Mouse (Mus musculus) hindbrain, embryonic 14.5 days (tissue): ENCODE data around the gene Pde4c. TPM values are rescaled to one million over a fixed set of nuclear protein-coding genes. Genes with fewer than 3 reads are reported as not detected.

ENCODE experiments used
- ATAC-seq: fragments of 200-750 bp; cut with Nextera tagmentation; 2 replicates; pipeline ENCODE4 v1.8.0; 2017; ENCODE audit warnings: moderate number of reproducible peaks, mild to moderate bottlenecking, moderate TSS enrichment, moderate library complexity; ENCODE audit not compliant: low FRiP score
- DNase-seq: peaks from one replicate; pipeline ENCODE4 v3.0.0-alpha.2; 2015; ENCODE audit warnings: low spot score
- H3K27ac ChIP-seq: fragments of 300-500 bp; sonication (generic); 2 replicates; pipeline ENCODE4 v1.5.1; 2014; ENCODE audit warnings: mild to moderate bottlenecking, moderate library complexity
- H3K27me3 ChIP-seq: fragments of 300-500 bp; sonication (generic); 2 replicates; pipeline ENCODE4 v1.6.1; 2014; ENCODE audit warnings: mild to moderate bottlenecking, low read length, mixed read lengths; ENCODE audit not compliant: control insufficient read depth, insufficient read depth
- H3K36me3 ChIP-seq: fragments of 300-500 bp; sonication (generic); replicated peaks from 2 replicates; pipeline ENCODE4 v1.6.1; 2014; ENCODE audit not compliant: control insufficient read depth, insufficient read depth
- H3K4me1 ChIP-seq: fragments of 300-500 bp; sonication (generic); replicated peaks from 2 replicates; pipeline ENCODE4 v1.6.1; 2014; ENCODE audit warnings: antibody characterized with exemption, low read length, mixed read lengths; ENCODE audit not compliant: control insufficient read depth, insufficient read depth
- H3K4me2 ChIP-seq: fragments of 300-500 bp; sonication (generic); replicated peaks from 2 replicates; pipeline ENCODE4 v1.6.1; 2014; ENCODE audit warnings: mild to moderate bottlenecking, moderate library complexity
- H3K4me3 ChIP-seq: fragments of 300-500 bp; sonication (generic); replicated peaks from 2 replicates; pipeline ENCODE4 v1.5.1; 2014; ENCODE audit warnings: mild to moderate bottlenecking, low read length
- H3K9ac ChIP-seq: fragments of 300-500 bp; sonication (generic); 2 replicates; pipeline ENCODE4 v1.6.1; 2014
- H3K9me3 ChIP-seq: fragments of 300-500 bp; sonication (generic); 2 replicates; pipeline ENCODE4 v1.6.1; 2016; ENCODE audit warnings: low read length; ENCODE audit not compliant: control insufficient read depth
- WGBS: fragments of 180-500 bp; shearing (Covaris S2); extraction: QIAGEN DNeasy Blood & Tissue Kit; methylation state at CpG from one replicate; pipeline ENCODE4 v1.1.7; 2014; 5-methylcytosine and 5-hydroxymethylcytosine counted together
- microRNA-seq: library from miRNA; unstranded; fragments of <30 nt; microRNA quantifications from one replicate; pipeline ENCODE4, GENCODE M21; 2016
- polyA plus RNA-seq: library from polyadenylated mRNA; unstranded; fragments of >200 nt; fragmentation: Nextera tagmentation; extraction: Ambion mirVana; gene quantifications from 2 replicates; pipeline ENCODE4 v1.2.1, GENCODE M21; 2014

The Pde4c gene
- polyA plus RNA-seq, 1 experiment from 2014 or later: 0.32 TPM

DNA sequence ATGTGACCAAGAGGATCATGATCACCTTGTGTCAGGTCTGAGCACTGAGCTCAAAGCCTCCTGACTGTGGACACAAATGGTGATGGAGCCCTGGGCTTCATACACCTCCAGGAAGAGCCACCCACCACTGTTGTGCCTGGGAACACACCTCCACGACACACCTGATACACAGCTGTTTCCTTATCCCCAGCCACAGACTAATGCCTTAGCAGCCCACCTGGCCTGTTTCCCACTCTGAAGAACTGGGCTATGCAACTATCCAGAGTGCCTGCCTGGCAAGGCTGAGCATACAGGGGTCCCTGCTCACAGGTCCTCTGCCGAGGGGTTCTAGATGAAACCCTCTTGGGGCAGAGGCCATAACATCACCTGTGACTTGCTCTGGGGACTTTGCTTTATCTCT is 70.7 kb downstream of the Pde4c start:
- no peak overlapping the region for H3K9ac ChIP-seq
- ATAC-seq: no peak
- H3K27ac ChIP-seq: no peak overlapping the region
- DNase-seq: no peak
- H3K9me3 ChIP-seq: no peaks in the 10 kb centered on the region
- H3K4me3 ChIP-seq: no peak overlapping the region
- H3K36me3 ChIP-seq: no peaks in the 10 kb centered on the region; the same call in 1 of the 2 replicates
- no peak overlapping the region for H3K4me2 ChIP-seq
- H3K4me1 ChIP-seq: peaks cover 38% of the 10 kb centered on the region
- 96% methylated on average over 2 of the region's 2 CpGs for WGBS
- H3K27me3 ChIP-seq: peaks cover 19% of the 10 kb centered on the region

DNA sequence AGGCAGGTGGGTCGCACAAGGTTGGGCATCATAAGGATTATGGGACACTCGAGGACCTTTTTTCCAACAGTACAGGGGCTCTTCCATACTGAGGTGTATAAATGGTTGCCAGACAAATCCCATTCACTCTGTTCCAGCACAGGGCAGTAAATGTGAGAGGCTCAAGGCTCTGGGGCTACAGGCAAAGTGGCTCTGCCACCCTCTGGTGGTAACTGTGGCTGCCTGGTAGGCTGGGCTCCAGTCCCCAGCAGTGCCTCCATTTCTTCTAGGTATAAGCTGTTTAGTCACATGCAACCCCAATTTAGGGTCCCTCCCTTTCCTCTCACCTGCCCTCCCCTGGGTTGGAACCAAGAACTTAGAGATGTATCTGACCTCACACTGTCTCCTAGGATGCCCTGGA is 71.8 kb downstream of the Pde4c start:
- peaks cover 28% of the 10 kb centered on the region for H3K27me3 ChIP-seq
- H3K9me3 ChIP-seq: no peaks in the 10 kb centered on the region
- H3K4me3 ChIP-seq: no peak overlapping the region
- no peak overlapping the region for H3K4me2 ChIP-seq
- H3K4me1 ChIP-seq: peaks cover 38% of the 10 kb centered on the region
- no peak overlapping the region for H3K27ac ChIP-seq
- no peak overlapping the region for H3K9ac ChIP-seq
- DNase-seq: no peak
- H3K36me3 ChIP-seq: no peaks in the 10 kb centered on the region
- 91% methylated on average over 2 of the region's 2 CpGs for WGBS
- no peak for ATAC-seq

DNA sequence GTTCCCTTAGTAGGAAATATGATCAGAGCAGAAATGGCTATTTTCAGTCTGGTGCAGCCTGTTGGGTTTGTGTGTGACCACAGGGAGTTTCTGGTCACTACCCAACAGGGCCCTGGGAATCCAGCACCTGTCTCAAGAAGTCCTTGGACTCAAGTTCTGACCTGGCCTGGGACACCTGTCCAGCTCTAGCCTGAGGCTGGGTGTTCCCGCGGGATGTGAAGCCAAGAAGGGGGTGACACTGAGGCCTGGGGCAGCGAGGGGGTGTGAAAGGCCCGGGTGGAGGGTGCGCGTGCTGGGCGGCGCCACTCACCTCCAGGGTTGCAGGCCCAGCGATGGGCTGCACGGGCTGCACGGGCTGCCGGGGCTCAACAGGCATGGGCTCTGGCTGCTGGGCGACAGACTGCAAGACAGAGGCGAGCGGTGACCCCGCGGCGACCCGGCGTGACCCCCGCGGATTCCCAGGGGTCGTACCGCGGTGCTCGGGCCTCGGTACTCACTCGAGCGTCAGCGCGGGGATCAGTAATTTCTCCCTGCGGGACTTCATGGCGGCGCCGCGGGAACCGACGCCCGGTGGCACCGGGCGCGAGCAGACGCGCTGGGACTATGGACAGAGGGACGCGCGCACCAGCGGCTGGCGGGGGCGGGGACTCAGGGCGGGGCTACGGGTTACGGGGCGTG is 73.0 kb downstream of the Pde4c start:
- no peak for ATAC-seq
- 3% methylated on average over 54 of the region's 54 CpGs for WGBS
- Histone ChIP-seq H3K4me2 (peak overlapping the region; percentile 82), H3K9me3 (no peaks in the 10 kb centered on the region), H3K36me3 (no peaks in the 10 kb centered on the region), H3K9ac (peak overlapping the region; percentile 68), H3K4me1 (peaks cover 30% of the 10 kb centered on the region), H3K27me3 (peaks cover 28% of the 10 kb centered on the region), H3K4me3 (peak overlapping the region; percentile 50), H3K27ac (no peak overlapping the region)
- DNase-seq: no peak

DNA sequence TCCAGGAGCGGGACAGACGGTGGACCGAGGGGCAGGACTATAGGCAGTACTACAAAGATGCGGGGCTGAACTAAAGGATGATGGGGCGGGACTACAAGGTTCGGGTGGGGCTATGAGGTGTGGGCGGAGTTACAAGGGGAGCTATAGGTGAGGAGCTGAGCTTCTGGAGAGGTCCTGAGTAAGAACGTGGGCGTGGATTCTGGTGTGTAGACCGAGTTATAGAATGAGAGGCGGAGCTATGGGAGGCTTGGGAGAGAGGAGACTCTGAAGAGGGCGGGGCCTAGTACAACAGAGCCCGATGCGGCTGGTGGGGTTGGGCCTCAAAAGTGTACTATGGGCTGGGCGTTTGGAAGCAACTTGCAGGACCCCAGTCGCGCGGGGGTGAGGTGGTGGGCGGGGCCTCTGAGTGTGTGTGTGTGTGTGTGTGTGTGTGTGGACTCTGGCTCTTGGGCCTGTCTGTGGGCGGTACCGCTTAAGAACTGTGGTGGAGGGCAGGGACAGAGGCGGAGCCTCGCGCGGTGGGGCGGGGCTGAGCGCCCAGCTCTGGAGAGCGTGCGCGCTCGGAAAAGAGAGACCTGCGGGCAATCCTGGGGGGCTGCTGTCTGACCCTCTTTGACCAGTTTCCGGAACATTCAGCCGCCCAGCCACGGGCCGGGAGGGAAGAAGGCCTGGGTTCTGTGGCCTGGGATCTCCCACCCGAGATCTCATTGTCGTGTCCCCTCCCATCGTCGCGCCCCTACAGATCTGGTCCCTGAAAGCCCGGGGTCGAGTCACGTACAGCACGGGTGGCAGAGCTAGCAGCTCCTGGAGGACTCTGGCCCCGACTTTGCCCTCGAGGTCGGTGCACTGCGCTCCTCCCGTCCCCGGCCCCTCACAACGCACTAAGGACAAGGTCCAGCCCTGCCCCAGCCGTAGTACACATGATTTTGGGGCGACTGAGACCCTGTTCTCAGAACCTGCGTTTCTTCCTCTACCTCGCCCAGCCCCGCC is 73.9 kb downstream of the Pde4c start:
- Histone ChIP-seq H3K27me3 (peaks cover 32% of the 10 kb centered on the region), H3K36me3 (no peaks in the 10 kb centered on the region), H3K27ac (no peak overlapping the region), H3K4me1 (peaks cover 25% of the 10 kb centered on the region), H3K4me3 (peak overlapping the region; percentile 50), H3K4me2 (peak overlapping the region; percentile 82), H3K9me3 (no peaks in the 10 kb centered on the region), H3K9ac (peak overlapping the region; percentile 68)
- DNase-seq (peak; percentile 82), ATAC-seq (peak; percentile 86)
- WGBS: under 1% methylated on average over 56 of the region's 57 CpGs

DNA sequence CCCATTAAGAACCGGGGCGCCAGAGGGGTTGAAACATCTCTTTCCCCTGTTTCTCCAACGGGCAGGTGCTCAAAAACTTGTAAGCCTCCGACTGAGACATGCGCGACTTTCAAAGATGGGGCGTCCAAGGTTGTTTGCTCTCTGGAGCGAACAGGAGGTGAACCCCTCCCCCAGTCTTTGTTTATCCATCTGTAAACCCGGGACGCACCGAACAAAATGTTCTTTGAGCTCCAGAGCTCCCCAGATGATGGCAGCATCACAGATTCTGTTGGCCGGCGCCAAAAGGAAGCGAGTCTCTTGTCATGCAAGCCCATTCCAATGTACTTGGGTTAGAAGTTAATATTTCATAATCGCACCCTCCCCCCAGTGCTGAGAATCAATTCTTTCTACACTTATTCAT is 74.8 kb downstream of the Pde4c start:
- H3K27ac ChIP-seq: no peak overlapping the region
- peak overlapping the region; percentile 68; the same call in 1 of the 2 replicates for H3K9ac ChIP-seq
- ATAC-seq: no peak
- H3K4me3 ChIP-seq: peak overlapping the region; percentile 50
- DNase-seq: no peak
- peaks cover 39% of the 10 kb centered on the region for H3K27me3 ChIP-seq
- H3K4me2 ChIP-seq: peak overlapping the region; percentile 82
- no peaks in the 10 kb centered on the region for H3K9me3 ChIP-seq
- H3K36me3 ChIP-seq: no peaks in the 10 kb centered on the region
- H3K4me1 ChIP-seq: peaks cover 18% of the 10 kb centered on the region
- 14% methylated on average over 15 of the region's 15 CpGs for WGBS

DNA sequence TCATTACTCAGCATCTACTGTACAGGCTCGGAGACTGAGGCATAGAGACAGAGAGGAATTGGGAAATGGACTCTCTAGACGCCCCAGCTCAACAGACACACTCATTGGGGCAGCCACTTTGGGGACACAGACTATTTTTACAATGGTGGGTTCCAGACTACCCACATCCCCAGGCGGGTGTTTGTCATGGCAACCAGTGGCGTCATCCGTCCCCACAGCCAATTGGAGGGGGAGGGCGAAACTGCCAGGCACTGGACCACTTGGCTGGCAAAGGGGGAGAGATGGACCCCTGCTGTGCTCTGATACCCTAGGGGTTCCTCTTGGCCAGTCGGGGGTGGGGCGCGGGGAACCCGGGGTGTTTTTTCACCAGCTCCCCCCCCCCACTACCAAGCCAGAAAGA is 77.1 kb downstream of the Pde4c start:
- H3K4me3 ChIP-seq: no peak overlapping the region
- no peak overlapping the region for H3K9ac ChIP-seq
- no peak overlapping the region for H3K27ac ChIP-seq
- ATAC-seq (no peak), DNase-seq (no peak)
- no peaks in the 10 kb centered on the region for H3K9me3 ChIP-seq
- 0 out of 2 replicates have a peak, but pooled peaks cover 16% of the 10 kb centered on the region for H3K4me1 ChIP-seq
- H3K4me2 ChIP-seq: no peak overlapping the region
- H3K27me3 ChIP-seq: peaks cover 51% of the 10 kb centered on the region
- H3K36me3 ChIP-seq: no peaks in the 10 kb centered on the region
- 36% methylated on average over 9 of the region's 10 CpGs for WGBS

Small RNA genes lying within 50 kb of the gene (microRNA-seq; reads per million reads assigned to microRNA genes)
- gene Mir7240: 0.81 reads per million

Other genes starting within 250 kb of the Pde4c start
- gene Klhl26, start 246.8 kb upstream of the Pde4c start, polyA plus RNA-seq: 28.5 and 30.0 TPM in 2 replicates
- gene Tmem59l, start 236.4 kb upstream of the Pde4c start, polyA plus RNA-seq: 143 and 149 TPM in 2 replicates
- gene Crlf1, start 230.6 kb upstream of the Pde4c start, polyA plus RNA-seq: 6.3 and 6.9 TPM in 2 replicates
- 161 and 166 TPM in 2 replicates for gene Rex1bd, start 217.0 kb upstream of the Pde4c start, polyA plus RNA-seq
- 622 and 778 TPM in 2 replicates for gene Uba52, start 212.9 kb upstream of the Pde4c start, polyA plus RNA-seq
- gene Fkbp8, start 196.0 kb upstream of the Pde4c start, polyA plus RNA-seq: 328 and 332 TPM in 2 replicates
- gene Kxd1, start 195.8 kb upstream of the Pde4c start, polyA plus RNA-seq: 45.4 and 46.5 TPM in 2 replicates
- 14.8 and 15.1 TPM in 2 replicates for gene Ell, start 184.3 kb upstream of the Pde4c start, polyA plus RNA-seq
- 86.8 and 96.6 TPM in 2 replicates for gene Isyna1, start 129.3 kb upstream of the Pde4c start, polyA plus RNA-seq
- gene Ssbp4, start 114.8 kb upstream of the Pde4c start, polyA plus RNA-seq: 165 and 173 TPM in 2 replicates
- gene Lrrc25, start 107.6 kb upstream of the Pde4c start, polyA plus RNA-seq: 0.98 and 1.6 TPM in 2 replicates
- 0.14 and 0.28 TPM in 2 replicates for gene Gdf15, start 91.3 kb upstream of the Pde4c start, polyA plus RNA-seq
- 74.0 and 89.3 TPM in 2 replicates for gene Pgpep1, start 63.3 kb upstream of the Pde4c start, polyA plus RNA-seq
- gene Lsm4, start 50.5 kb upstream of the Pde4c start, polyA plus RNA-seq: 180 and 197 TPM in 2 replicates
- 128 and 144 TPM in 2 replicates for gene Jund, start 24.8 kb upstream of the Pde4c start, polyA plus RNA-seq
- gene Iqcn, start 20.3 kb upstream of the Pde4c start, polyA plus RNA-seq: 0.07 and 0.15 TPM in 2 replicates
- not detected in 2 replicates for gene Gm3336, start 5.2 kb upstream of the Pde4c start, polyA plus RNA-seq
- gene Rab3a, start 31.0 kb downstream of the Pde4c start, polyA plus RNA-seq: 519 and 565 TPM in 2 replicates
- gene Mpv17l2, start 37.2 kb downstream of the Pde4c start, polyA plus RNA-seq: 34.4 and 43.5 TPM in 2 replicates
- gene Pik3r2, start 53.0 kb downstream of the Pde4c start, polyA plus RNA-seq: 83.0 and 84.6 TPM in 2 replicates
- 23.3 and 26.6 TPM in 2 replicates for gene Mast3, start 81.3 kb downstream of the Pde4c start, polyA plus RNA-seq
- 0.09 TPM in 1 of 2 replicates, not detected in the other for gene Il12rb1, start 84.7 kb downstream of the Pde4c start, polyA plus RNA-seq
- gene Arrdc2, start 116.0 kb downstream of the Pde4c start, polyA plus RNA-seq: 7.2 and 8.7 TPM in 2 replicates
- gene Kcnn1, start 139.5 kb downstream of the Pde4c start, polyA plus RNA-seq: 10.0 and 14.3 TPM in 2 replicates
- 155 and 158 TPM in 2 replicates for gene Ccdc124, start 150.2 kb downstream of the Pde4c start, polyA plus RNA-seq
- gene Slc5a5, start 169.0 kb downstream of the Pde4c start, polyA plus RNA-seq: 1.5 and 1.8 TPM in 2 replicates
- 2,214 and 2,704 TPM in 2 replicates for gene Rpl18a, start 173.7 kb downstream of the Pde4c start, polyA plus RNA-seq
- gene Map1s, start 182.2 kb downstream of the Pde4c start, polyA plus RNA-seq: 49.6 and 51.4 TPM in 2 replicates